Mouse (Mus musculus): Measurements from ENCODE around the gene Klf9. TPM values are rescaled to one million over a fixed set of nuclear protein-coding genes. Genes with fewer than 3 reads are reported as not detected.
A peak's percentile ranks its signal among the peaks of the same experiment; 100 is the strongest.
"Not testable (repeated sequence)": the region's sequence is repeated elsewhere in the genome, so short reads cannot be mapped to it uniquely, and the experiment has no call there.

Klf9 gene
- polyA plus RNA-seq, 1 experiment from 2014 or later, result 17.2 TPM

- H3K27me3 ChIP-seq (ENCODE audit: insufficient read depth, low read length), result no peaks in the 10 kb centered on the region
- no peaks in the 10 kb centered on the region for H3K9me3 ChIP-seq (ENCODE audit: low read length)
- H3K36me3 ChIP-seq (replicated peaks; ENCODE audit: insufficient read depth, low read length), result 0 out of 2 replicates have a peak, but pooled peaks cover 3% of the 10 kb centered on the region
- H3K4me1 ChIP-seq (ENCODE audit: insufficient read depth), result peaks cover 26% of the 10 kb centered on the region
- WGBS (ENCODE audit: insufficient replicate concordance), result 62% methylated on average over 9 of the region's 9 CpGs
- H3K27ac ChIP-seq (ENCODE audit: low read depth), result no peak overlapping the region
- DNase-seq (no peak), ATAC-seq (no peak)
- peak overlapping the region; percentile 97; the same call in 1 of the 2 replicates for H3K9ac ChIP-seq (replicated peaks)
- TF ChIP-seq CTCF (IDR thresholded peaks at IDR 0.05; ENCODE audit: low read depth) (no peak), EP300 (IDR thresholded peaks at IDR 0.05; ENCODE audit: low read depth) (no peak)
- H3K4me2 ChIP-seq (ENCODE audit: low read depth, low read length), result peak overlapping the region; percentile 95
- peak overlapping the region; percentile 84 for H3K4me3 ChIP-seq (ENCODE audit: low read depth, low read length)
These were observed 3.0 kb downstream of the Klf9 start for GRCm38 (mm10) chr19:23144031-23144430.

- peak overlapping the region; percentile 84; the same call in 1 of the 2 replicates for H3K4me3 ChIP-seq (ENCODE audit: low read depth, low read length)
- no peak overlapping the region for H3K9ac ChIP-seq (replicated peaks)
- no peak overlapping the region for H3K27ac ChIP-seq (ENCODE audit: low read depth)
- H3K36me3 ChIP-seq (replicated peaks; ENCODE audit: insufficient read depth, low read length), result 0 out of 2 replicates have a peak, but pooled peaks cover 3% of the 10 kb centered on the region
- H3K4me1 ChIP-seq (ENCODE audit: insufficient read depth), result peaks cover 32% of the 10 kb centered on the region
- ATAC-seq (no peak), DNase-seq (no peak)
- H3K4me2 ChIP-seq (ENCODE audit: low read depth, low read length), result peak overlapping the region; percentile 95
- H3K9me3 ChIP-seq (ENCODE audit: low read length), result no peaks in the 10 kb centered on the region
- 81% methylated on average over 3 of the region's 3 CpGs for WGBS (ENCODE audit: insufficient replicate concordance)
- no peak for TF ChIP-seq EP300 (IDR thresholded peaks at IDR 0.05; ENCODE audit: low read depth)
- TF ChIP-seq CTCF (IDR thresholded peaks at IDR 0.05; ENCODE audit: low read depth), result no peak
- H3K27me3 ChIP-seq (ENCODE audit: insufficient read depth, low read length), result no peaks in the 10 kb centered on the region
These were observed 4.1 kb downstream of the Klf9 start for GRCm38 (mm10) chr19:23145146-23145545.

DNA sequence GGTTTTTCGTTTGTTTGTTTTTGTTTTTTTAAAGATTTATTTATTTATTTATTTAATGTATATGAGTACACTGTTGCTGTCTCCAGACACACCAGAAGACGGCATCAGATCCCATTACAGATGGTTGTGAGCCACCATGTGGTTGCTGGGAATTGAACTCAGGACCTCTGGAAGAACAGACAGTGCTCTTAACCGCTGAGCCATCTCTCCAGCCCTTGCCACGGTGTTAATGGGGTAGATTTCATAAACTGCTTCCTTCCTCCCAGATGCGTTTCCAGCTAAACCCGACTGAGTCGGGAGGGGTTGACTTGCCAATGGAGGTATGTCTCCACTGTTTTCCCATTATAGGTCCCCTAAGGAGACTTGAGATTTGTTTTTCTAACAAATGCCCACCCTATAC is 4.5 kb downstream of the Klf9 start:
- not testable (repeated sequence) for DNase-seq; ATAC-seq; H3K36me3 ChIP-seq (replicated peaks; ENCODE audit: insufficient read depth, low read length); H3K9ac ChIP-seq (replicated peaks); H3K27ac ChIP-seq (ENCODE audit: low read depth); H3K27me3 ChIP-seq (ENCODE audit: insufficient read depth, low read length); H3K4me3 ChIP-seq (ENCODE audit: low read depth, low read length); H3K9me3 ChIP-seq (ENCODE audit: low read length)
- Histone ChIP-seq H3K4me2 (ENCODE audit: low read depth, low read length) (peak overlapping the region; percentile 95), H3K4me1 (ENCODE audit: insufficient read depth) (peaks cover 34% of the 10 kb centered on the region)
- 75% methylated on average over 7 of the region's 7 CpGs for WGBS (ENCODE audit: insufficient replicate concordance)

- DNase-seq, result no peak
- Histone ChIP-seq H3K9me3 (ENCODE audit: low read length) (no peaks in the 10 kb centered on the region), H3K4me3 (ENCODE audit: low read depth, low read length) (no peak overlapping the region), H3K27me3 (ENCODE audit: insufficient read depth, low read length) (no peaks in the 10 kb centered on the region), H3K9ac (replicated peaks) (no peak overlapping the region), H3K4me2 (ENCODE audit: low read depth, low read length) (peak overlapping the region; percentile 95), H3K36me3 (replicated peaks; ENCODE audit: insufficient read depth, low read length) (0 out of 2 replicates have a peak, but pooled peaks cover 3% of the 10 kb centered on the region), H3K4me1 (ENCODE audit: insufficient read depth) (peaks cover 41% of the 10 kb centered on the region), H3K27ac (ENCODE audit: low read depth) (no peak overlapping the region)
- WGBS (ENCODE audit: insufficient replicate concordance), result 76% methylated on average over 12 of the region's 12 CpGs
- TF ChIP-seq CTCF (IDR thresholded peaks at IDR 0.05; ENCODE audit: low read depth), result no peak
- TF ChIP-seq EP300 (IDR thresholded peaks at IDR 0.05; ENCODE audit: low read depth), result no peak
- no peak for ATAC-seq
These were observed 5.4 kb downstream of the Klf9 start for GRCm38 (mm10) chr19:23146409-23146861.

GRCm38 (mm10) chr19:23147026-23147966 is 6.3 kb downstream of the Klf9 start:
- Histone ChIP-seq H3K4me1 (ENCODE audit: insufficient read depth) (peaks cover 41% of the 10 kb centered on the region), H3K4me3 (ENCODE audit: low read depth, low read length) (no peak overlapping the region), H3K9ac (replicated peaks) (no peak overlapping the region)

More at GRCm38 (mm10) chr19:23147026-23147966, 6.3 kb downstream of the Klf9 start:
- Histone ChIP-seq H3K27me3 (ENCODE audit: insufficient read depth, low read length) (no peaks in the 10 kb centered on the region), H3K9me3 (ENCODE audit: low read length) (no peaks in the 10 kb centered on the region), H3K4me2 (ENCODE audit: low read depth, low read length) (0 out of 2 replicates have a peak overlapping the region, but pooled peaks have one; percentile 9), H3K36me3 (replicated peaks; ENCODE audit: insufficient read depth, low read length) (0 out of 2 replicates have a peak, but pooled peaks cover 3% of the 10 kb centered on the region), H3K27ac (ENCODE audit: low read depth) (no peak overlapping the region)
- DNase-seq, result no peak
- no peak for TF ChIP-seq CTCF (IDR thresholded peaks at IDR 0.05; ENCODE audit: low read depth)
- no peak for TF ChIP-seq EP300 (IDR thresholded peaks at IDR 0.05; ENCODE audit: low read depth)
- 71% methylated on average over 15 of the region's 15 CpGs for WGBS (ENCODE audit: insufficient replicate concordance)
- ATAC-seq, result no peak
